Mouse (Mus musculus) embryonic facial prominence, embryonic 14.5 days (tissue): ENCODE measurements at regions not wholly inside any gene's neighbourhood (a gene's known extent, or its start where the extent isn't known, plus 50 kb on each side); places are given as distances from the start of the nearest gene placed in this dataset.

Experiments used
- ATAC-seq: fragments of 200-750 bp; cut with Nextera tagmentation; 2 replicates; pipeline ENCODE4 v1.8.0; 2017; ENCODE audit warnings: low read depth, moderate number of reproducible peaks, moderate TSS enrichment
- DNase-seq: peaks from one replicate; pipeline ENCODE4 v3.0.0-alpha.2; 2015; ENCODE audit warnings: low spot score
- H3K27ac ChIP-seq: fragments of 300-500 bp; sonication (generic); replicated peaks from 2 replicates; pipeline ENCODE4 v1.5.1; 2014; ENCODE audit warnings: low read depth, mild to moderate bottlenecking, low read length, moderate library complexity
- H3K27me3 ChIP-seq: fragments of 300-500 bp; sonication (generic); replicated peaks from 2 replicates; pipeline ENCODE4 v1.6.1; 2014; ENCODE audit warnings: low read length; ENCODE audit not compliant: control insufficient read depth, insufficient read depth
- H3K36me3 ChIP-seq: fragments of 300-500 bp; sonication (generic); 2 replicates; pipeline ENCODE4 v1.6.1; 2014; ENCODE audit warnings: low read length, mixed read lengths; ENCODE audit not compliant: control insufficient read depth, insufficient read depth
- H3K4me1 ChIP-seq: fragments of 300-500 bp; sonication (generic); 2 replicates; pipeline ENCODE4 v1.6.1; 2014; ENCODE audit warnings: antibody characterized with exemption, low read length; ENCODE audit not compliant: control insufficient read depth, insufficient read depth
- H3K4me2 ChIP-seq: fragments of 300-500 bp; sonication (generic); 2 replicates; pipeline ENCODE4 v1.6.1; 2014; ENCODE audit warnings: low read depth, mild to moderate bottlenecking, low read length, moderate library complexity, mixed read lengths
- H3K4me3 ChIP-seq: fragments of 300-500 bp; sonication (generic); 2 replicates; pipeline ENCODE4 v1.5.1; 2014; ENCODE audit warnings: low read depth, mild to moderate bottlenecking, low read length
- H3K9ac ChIP-seq: fragments of 300-500 bp; sonication (generic); 2 replicates; pipeline ENCODE4 v1.6.1; 2014; ENCODE audit warnings: low read depth, mild to moderate bottlenecking, low read length, moderate library complexity, mixed read lengths
- H3K9me3 ChIP-seq: fragments of 300-500 bp; sonication (generic); 2 replicates; pipeline ENCODE4 v1.6.1; 2016; ENCODE audit warnings: low read length; ENCODE audit not compliant: control insufficient read depth
- WGBS: fragments of 180-500 bp; shearing (Covaris S2); extraction: QIAGEN DNeasy Blood & Tissue Kit; methylation state at CpG from one replicate; pipeline ENCODE4 v1.1.7; 2014; 5-methylcytosine and 5-hydroxymethylcytosine counted together

DNA sequence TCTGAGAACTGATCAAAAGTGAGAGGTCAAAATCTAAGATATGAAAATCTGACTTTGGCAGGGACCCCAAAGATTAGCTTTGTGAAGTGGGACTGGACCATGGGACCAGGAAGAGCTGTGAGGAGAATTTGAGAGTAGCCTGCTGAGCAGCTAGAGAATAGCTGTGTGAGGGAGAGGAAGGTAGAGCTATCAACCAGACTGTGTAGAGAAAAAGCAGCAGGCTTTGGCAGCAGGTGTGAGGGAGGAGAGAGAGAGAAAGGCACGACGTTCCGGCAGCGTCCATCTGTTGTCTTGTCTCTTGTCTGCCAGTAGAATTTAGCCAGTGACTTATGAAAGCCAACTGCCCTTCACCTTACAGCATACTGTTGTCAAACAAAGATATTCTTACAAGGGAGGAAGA, 412.1 kb downstream of the Slitrk2 start:
- WGBS: 60% methylated on average over 3 of the region's 4 CpGs
- Histone ChIP-seq H3K36me3 (no peaks in the 10 kb centered on the region), H3K4me1 (no peaks in the 10 kb centered on the region), H3K9ac (no peak overlapping the region), H3K9me3 (no peaks in the 10 kb centered on the region), H3K27me3 (no peaks in the 10 kb centered on the region), H3K27ac (no peak overlapping the region), H3K4me3 (no peak overlapping the region), H3K4me2 (no peak overlapping the region)
- ATAC-seq (no peak), DNase-seq (no peak)

DNA sequence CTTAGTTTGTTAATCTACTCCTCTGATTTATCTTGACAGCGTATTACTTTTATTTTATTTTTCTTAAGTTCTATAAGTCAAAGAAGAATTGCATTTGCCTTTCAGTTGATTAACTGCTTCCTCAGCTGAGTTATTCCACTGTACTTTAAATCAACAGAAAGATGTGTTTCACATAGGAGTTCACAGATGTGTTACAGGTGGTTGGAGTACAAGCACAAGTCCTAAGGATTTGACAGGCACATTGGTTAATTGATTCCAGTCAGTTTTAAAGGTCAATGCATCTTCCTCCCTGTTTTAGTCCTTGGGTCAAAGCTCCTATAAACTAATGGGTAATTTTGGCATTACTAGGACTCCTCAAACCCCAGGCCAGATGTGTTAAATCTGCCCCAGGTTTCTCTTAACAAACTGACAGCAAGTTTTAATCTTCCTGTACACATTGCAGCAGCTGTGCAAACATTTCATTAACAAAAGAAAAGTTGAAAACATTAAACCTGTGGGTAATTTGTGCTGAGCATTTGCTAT, 413.5 kb downstream of the Slitrk2 start:
- Histone ChIP-seq H3K9me3 (no peaks in the 10 kb centered on the region), H3K9ac (no peak overlapping the region), H3K4me2 (no peak overlapping the region), H3K27ac (no peak overlapping the region), H3K4me3 (no peak overlapping the region), H3K36me3 (no peaks in the 10 kb centered on the region), H3K4me1 (no peaks in the 10 kb centered on the region), H3K27me3 (no peaks in the 10 kb centered on the region)
- DNase-seq: peak; percentile 1
- WGBS: 76% methylated on average over 1 of the region's 1 CpGs
- no peak for ATAC-seq

DNA sequence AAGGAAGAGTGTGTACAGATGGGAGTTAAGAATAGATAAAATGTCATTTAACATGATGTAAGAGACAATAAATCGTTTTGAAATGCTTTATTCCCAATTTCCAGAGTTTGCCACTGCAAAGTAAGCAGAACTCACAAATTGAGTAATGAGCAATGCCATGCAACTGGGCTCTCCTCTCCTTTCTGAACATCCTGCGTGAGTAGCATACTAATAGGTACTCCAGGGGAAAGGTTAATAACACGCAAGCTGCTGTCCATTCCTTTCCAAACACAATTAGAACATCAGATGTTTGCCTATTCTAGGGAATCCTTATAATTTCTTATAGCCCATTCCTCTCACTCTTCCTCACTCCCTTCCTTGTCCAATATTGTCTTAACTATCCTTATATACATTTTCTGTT, 443.3 kb downstream of the Slitrk2 start:
- ATAC-seq: no peak
- WGBS: 54% methylated on average over 3 of the region's 3 CpGs
- Histone ChIP-seq H3K9me3 (no peaks in the 10 kb centered on the region), H3K4me2 (no peak overlapping the region), H3K4me3 (no peak overlapping the region), H3K27ac (no peak overlapping the region), H3K9ac (no peak overlapping the region), H3K27me3 (no peaks in the 10 kb centered on the region), H3K36me3 (no peaks in the 10 kb centered on the region), H3K4me1 (no peaks in the 10 kb centered on the region)
- no peak for DNase-seq
